Mouse (Mus musculus): Measurements from ENCODE around the gene Slc27a5.

- no peak for TF ChIP-seq CTCF (IDR thresholded peaks at IDR 0.05; ENCODE audit: low read depth, low read length)
- no peak for TF ChIP-seq TAL1 (conservative IDR thresholded peaks at IDR 0.05; ENCODE audit: low read depth, low read length)
- TF ChIP-seq GATA1 (IDR thresholded peaks at IDR 0.05; ENCODE audit: borderline replicate concordance, low read length), result no peak
- TF ChIP-seq POLR2AphosphoS5 (IDR thresholded peaks at IDR 0.05; ENCODE audit: insufficient replicate concordance, low read depth, low read length), result no peak
- no peak for TF ChIP-seq GATA2 (IDR thresholded peaks at IDR 0.05; ENCODE audit: borderline replicate concordance, low read depth, low read length)
Observed at GRCm38 (mm10) chr7:12979776-12980175, 18.2 kb downstream of the Slc27a5 start.

Data from G1E (cell line).